Mouse (Mus musculus) forebrain, postnatal 0 days (tissue): ENCODE results near the gene Prdx2. TPM values are rescaled to one million over a fixed set of nuclear protein-coding genes. Genes with fewer than 3 reads are reported as not detected.
A peak's percentile ranks its signal among the peaks of the same experiment; 100 is the strongest.

Experiments
- ATAC-seq: fragments of 200-750 bp; cut with Nextera tagmentation; 2 replicates; pipeline ENCODE4 v1.8.0; 2017; ENCODE audit warnings: mild to moderate bottlenecking, moderate library complexity
- DNase-seq: peaks from one replicate; pipeline ENCODE4 v3.0.0-alpha.2; 2015
- H3K27ac ChIP-seq: fragments of 300-500 bp; sonication (generic); 2 replicates; pipeline ENCODE4 v1.5.1; 2014; ENCODE audit warnings: low read depth, mild to moderate bottlenecking, antibody characterized with exemption, low read length, moderate library complexity, mixed read lengths
- H3K27me3 ChIP-seq: fragments of 300-500 bp; sonication (generic); 2 replicates; pipeline ENCODE4 v1.6.1; 2014; ENCODE audit warnings: mild to moderate bottlenecking, low read length, mixed read lengths; ENCODE audit not compliant: insufficient read depth
- H3K36me3 ChIP-seq: fragments of 300-500 bp; sonication (generic); 2 replicates; pipeline ENCODE4 v1.6.1; 2014; ENCODE audit warnings: mild to moderate bottlenecking, moderate library complexity; ENCODE audit not compliant: insufficient read depth
- H3K4me1 ChIP-seq: fragments of 300-500 bp; sonication (generic); 2 replicates; pipeline ENCODE4 v1.6.1; 2014; ENCODE audit warnings: antibody characterized with exemption; ENCODE audit not compliant: insufficient read depth
- H3K4me2 ChIP-seq: fragments of 300-500 bp; sonication (generic); 2 replicates; pipeline ENCODE4 v1.6.1; 2014; ENCODE audit warnings: low read depth, mild to moderate bottlenecking, moderate library complexity
- H3K4me3 ChIP-seq: fragments of 300-500 bp; sonication (generic); 2 replicates; pipeline ENCODE4 v1.5.1; 2014; ENCODE audit warnings: low read depth, low read length, mixed read lengths
- H3K9ac ChIP-seq: fragments of 300-500 bp; sonication (generic); 2 replicates; pipeline ENCODE4 v1.6.1; 2014; ENCODE audit warnings: mild to moderate bottlenecking
- H3K9me3 ChIP-seq: fragments of 300-500 bp; sonication (generic); 2 replicates; pipeline ENCODE4 v1.6.1; 2016; ENCODE audit warnings: low read length
- CTCF ChIP-seq: sonication (generic); IDR thresholded peaks from 2 replicates; pipeline ENCODE4 v1.5.1; 2016; ENCODE audit warnings: antibody characterized with exemption, control low read depth, low read depth
- WGBS: fragments of 180-500 bp; shearing (Covaris S2); extraction: QIAGEN DNeasy Blood & Tissue Kit; methylation state at CpG from one replicate; pipeline ENCODE4 v1.1.7; 2014; 5-methylcytosine and 5-hydroxymethylcytosine counted together
- polyA plus RNA-seq: library from polyadenylated mRNA; unstranded; fragments of >200 nt; fragmentation: Nextera tagmentation; extraction: Ambion mirVana; gene quantifications from 2 replicates; pipeline ENCODE4 v1.2.1, GENCODE M21; 2015
- total RNA-seq: library from RNA; depleted of rRNA; stranded (reverse); fragments of >200 nt; gene quantifications from 2 replicates; pipeline ENCODE4 v1.2.3, GENCODE M21; 2014

The Prdx2 gene
- total and polyA plus RNA-seq, 2 experiments from 2014 or later, result 814 to 974 TPM

GRCm38 (mm10) chr8:84979599-84980421, 10.4 kb downstream of the Prdx2 start:
- no peaks in the 10 kb centered on the region for H3K9me3 ChIP-seq
- peak overlapping the region; percentile 35 for H3K4me3 ChIP-seq
- peak; percentile 67 for ATAC-seq
- peak overlapping the region; percentile 44 for H3K9ac ChIP-seq
- 0 out of 2 replicates have a peak, but pooled peaks cover 4% of the 10 kb centered on the region for H3K36me3 ChIP-seq
- DNase-seq, result peak; percentile 93
- peak overlapping the region; percentile 81 for H3K4me2 ChIP-seq
- 5% methylated on average over 41 of the region's 42 CpGs for WGBS
- no peaks in the 10 kb centered on the region for H3K27me3 ChIP-seq
- H3K4me1 ChIP-seq, result peaks cover 22% of the 10 kb centered on the region; the same call in 1 of the 2 replicates
- peak overlapping the region; percentile 47; the same call in 1 of the 2 replicates for H3K27ac ChIP-seq
- no peak for TF ChIP-seq CTCF

DNA sequence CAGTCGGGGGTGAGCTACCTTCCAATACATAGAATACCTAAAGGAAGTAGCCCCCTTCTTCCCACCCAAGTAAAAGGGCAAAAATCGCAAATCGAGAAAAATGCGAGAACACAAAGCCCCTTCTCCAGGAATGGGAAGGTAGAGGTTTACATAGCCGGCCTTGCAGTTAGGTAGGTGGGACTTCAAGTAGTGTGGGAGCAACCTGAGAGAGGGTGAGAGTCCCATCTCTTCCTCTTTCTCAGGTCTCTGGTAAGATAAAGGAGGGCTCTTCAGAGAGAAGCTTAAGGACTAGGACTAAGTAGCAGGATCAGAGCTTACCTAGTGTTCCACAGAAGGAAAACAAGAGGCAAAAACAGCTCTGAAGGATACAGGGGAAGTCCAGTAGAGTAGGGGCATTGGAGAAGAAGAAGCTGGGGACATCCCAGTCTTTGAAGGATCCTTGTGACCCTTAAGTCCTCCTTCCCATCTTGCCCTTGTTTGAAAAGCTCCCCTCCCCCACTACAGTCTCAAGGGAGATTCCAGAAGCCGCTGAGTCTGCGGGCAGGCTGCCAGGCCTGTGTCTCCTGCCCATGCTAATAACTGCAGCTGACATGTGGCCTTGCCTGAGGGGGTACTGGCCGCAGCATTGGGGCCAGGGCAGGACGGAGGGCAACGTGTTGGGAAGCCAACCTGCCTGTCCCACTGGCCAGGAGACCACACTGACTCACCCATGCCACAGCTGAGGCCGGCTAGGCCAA, 11.4 kb downstream of the Prdx2 start:
- Histone ChIP-seq H3K27ac (0 out of 2 replicates have a peak overlapping the region, but pooled peaks have one; percentile 40), H3K9me3 (no peaks in the 10 kb centered on the region), H3K9ac (no peak overlapping the region), H3K4me3 (no peak overlapping the region), H3K27me3 (no peaks in the 10 kb centered on the region), H3K4me1 (peaks cover 29% of the 10 kb centered on the region; the same call in 1 of the 2 replicates), H3K4me2 (peak overlapping the region; percentile 81), H3K36me3 (no peaks in the 10 kb centered on the region)
- DNase-seq (peak; percentile 34), ATAC-seq (no peak)
- no peak for TF ChIP-seq CTCF
- 33% methylated on average over 11 of the region's 11 CpGs for WGBS

DNA sequence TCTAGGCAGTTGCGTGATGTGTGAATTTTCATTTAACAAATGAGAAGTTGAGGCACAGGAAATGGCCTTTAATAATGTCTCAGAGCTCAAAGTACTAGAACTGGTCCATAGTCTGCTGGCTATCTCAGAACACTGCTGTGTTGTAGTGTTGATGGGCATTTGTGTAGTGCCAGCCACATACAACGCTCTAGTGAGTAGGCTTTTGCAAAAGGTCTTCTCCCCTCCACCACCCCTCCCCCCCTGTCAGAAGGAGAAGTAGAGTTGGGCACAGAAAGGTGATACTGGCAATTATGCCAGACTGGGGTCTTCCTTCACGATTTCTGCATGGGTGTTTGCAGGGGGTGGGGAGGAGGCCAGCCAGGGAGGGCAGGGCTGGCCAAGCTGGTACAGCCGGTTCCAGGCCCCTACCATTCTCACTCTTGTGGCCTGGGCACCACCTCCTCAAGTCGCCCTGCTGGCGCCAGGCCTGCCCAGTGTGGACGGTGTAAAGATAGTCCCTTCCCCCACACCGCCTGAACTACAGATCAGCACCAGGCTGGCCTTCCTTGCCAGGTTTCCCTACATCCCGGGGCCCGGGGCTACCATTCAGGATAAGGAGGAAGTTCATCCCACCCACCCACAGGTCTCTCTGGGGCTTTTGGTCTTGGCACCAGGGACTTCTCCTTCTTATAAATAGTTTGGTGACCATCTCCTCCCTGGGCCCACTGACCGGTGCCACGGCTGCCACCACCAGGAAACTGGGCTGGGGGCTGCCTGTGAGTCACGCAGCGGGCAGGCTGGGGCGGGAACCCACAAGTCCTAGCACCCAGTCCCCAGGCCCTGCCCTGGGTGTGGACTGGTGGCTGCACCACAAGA, 12.5 kb downstream of the Prdx2 start:
- H3K4me2 ChIP-seq, result no peak overlapping the region
- TF ChIP-seq CTCF, result no peak
- H3K4me3 ChIP-seq, result no peak overlapping the region
- no peaks in the 10 kb centered on the region for H3K36me3 ChIP-seq
- H3K27me3 ChIP-seq, result no peaks in the 10 kb centered on the region
- DNase-seq (no peak), ATAC-seq (no peak)
- 75% methylated on average over 15 of the region's 15 CpGs for WGBS
- peaks cover 28% of the 10 kb centered on the region; the same call in 1 of the 2 replicates for H3K4me1 ChIP-seq
- no peak overlapping the region for H3K27ac ChIP-seq
- no peak overlapping the region for H3K9ac ChIP-seq
- H3K9me3 ChIP-seq, result no peaks in the 10 kb centered on the region

- no peak for DNase-seq
- H3K27me3 ChIP-seq, result no peaks in the 10 kb centered on the region
- 70% methylated on average over 3 of the region's 3 CpGs for WGBS
- no peak for ATAC-seq
- H3K4me1 ChIP-seq, result peaks cover 24% of the 10 kb centered on the region; the same call in 1 of the 2 replicates
- H3K9me3 ChIP-seq, result no peaks in the 10 kb centered on the region
- H3K27ac ChIP-seq, result no peak overlapping the region
- no peak for TF ChIP-seq CTCF
- H3K36me3 ChIP-seq, result no peaks in the 10 kb centered on the region
- H3K4me3 ChIP-seq, result no peak overlapping the region
- H3K4me2 ChIP-seq, result no peak overlapping the region
- H3K9ac ChIP-seq, result no peak overlapping the region
Observed at GRCm38 (mm10) chr8:84982499-84983011, 13.2 kb downstream of the Prdx2 start.

DNA sequence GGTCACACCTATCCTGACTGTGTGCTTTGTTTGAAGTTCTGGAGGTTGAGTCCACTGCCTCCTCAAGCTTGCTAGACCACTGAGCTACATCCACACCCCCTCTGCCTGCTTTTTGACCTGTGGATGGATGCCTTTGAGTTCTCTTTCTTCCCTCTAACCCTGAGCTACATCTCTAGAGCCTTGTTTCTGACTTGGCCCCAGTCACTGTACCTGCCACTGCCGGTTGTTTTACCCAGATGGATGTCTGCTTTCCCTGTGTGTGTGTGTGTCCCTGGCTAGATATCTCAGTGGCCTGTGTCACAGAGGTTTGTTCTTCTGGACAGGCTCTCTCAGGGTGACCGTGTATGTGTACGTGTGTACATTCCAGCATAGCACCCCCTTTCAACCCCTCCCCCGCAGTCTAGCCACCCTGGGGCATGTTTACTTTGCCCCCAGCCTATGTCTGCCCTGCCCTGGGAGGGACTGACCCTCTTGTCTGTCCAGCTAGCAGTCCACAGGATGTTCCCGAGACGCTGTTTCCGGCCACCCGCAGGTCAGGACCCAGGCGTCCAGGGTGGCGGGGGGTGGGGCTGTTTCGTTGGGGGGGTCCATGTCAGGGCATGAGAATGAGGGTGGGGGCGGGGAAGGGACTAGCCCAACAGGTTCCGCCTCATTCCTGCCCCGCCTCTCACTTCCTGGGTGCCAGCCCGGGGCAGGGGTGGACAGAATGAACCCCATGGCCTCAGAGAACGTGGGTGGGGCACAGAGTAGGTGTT, 15.1 kb downstream of the Prdx2 start:
- Histone ChIP-seq H3K4me1 (peaks cover 18% of the 10 kb centered on the region), H3K9ac (0 out of 2 replicates have a peak overlapping the region, but pooled peaks have one; percentile 61), H3K4me3 (peak overlapping the region; percentile 54), H3K27me3 (no peaks in the 10 kb centered on the region; the same call in 1 of the 2 replicates), H3K36me3 (no peaks in the 10 kb centered on the region), H3K9me3 (no peaks in the 10 kb centered on the region), H3K4me2 (peak overlapping the region; percentile 98), H3K27ac (peak overlapping the region; percentile 78; the same call in 1 of the 2 replicates)
- DNase-seq (no peak), ATAC-seq (no peak)
- 23% methylated on average over 16 of the region's 16 CpGs for WGBS
- TF ChIP-seq CTCF, result no peak
